Mouse (Mus musculus) neural tube, embryonic 14.5 days (tissue): ENCODE measurements around the gene Ston2. TPM values are rescaled to one million over a fixed set of nuclear protein-coding genes. Genes with fewer than 3 reads are reported as not detected.

Experiments used
- ATAC-seq: fragments of 200-750 bp; cut with Nextera tagmentation; 2 replicates; pipeline ENCODE4 v1.8.0; 2017; ENCODE audit warnings: low read depth, mild to moderate bottlenecking, moderate TSS enrichment, moderate library complexity
- H3K27ac ChIP-seq: fragments of 300-500 bp; sonication (generic); 2 replicates; pipeline ENCODE4 v1.5.1; 2014; ENCODE audit warnings: low read depth, mild to moderate bottlenecking, control low read depth, low read length, moderate library complexity, mixed read lengths
- H3K27me3 ChIP-seq: fragments of 300-500 bp; sonication (generic); 2 replicates; pipeline ENCODE4 v1.6.1; 2014; ENCODE audit warnings: low read length; ENCODE audit not compliant: control insufficient read depth, insufficient read depth
- H3K36me3 ChIP-seq: fragments of 300-500 bp; sonication (generic); 2 replicates; pipeline ENCODE4 v1.6.1; 2014; ENCODE audit warnings: low read length, mixed read lengths; ENCODE audit not compliant: control insufficient read depth, insufficient read depth
- H3K4me1 ChIP-seq: fragments of 300-500 bp; sonication (generic); 2 replicates; pipeline ENCODE4 v1.6.1; 2014; ENCODE audit warnings: low read length; ENCODE audit not compliant: control insufficient read depth, insufficient read depth
- H3K4me2 ChIP-seq: fragments of 300-500 bp; sonication (generic); 2 replicates; pipeline ENCODE4 v1.6.1; 2014; ENCODE audit warnings: mild to moderate bottlenecking, low read depth, low read length, control low read depth
- H3K4me3 ChIP-seq: fragments of 300-500 bp; sonication (generic); 2 replicates; pipeline ENCODE4 v1.5.1; 2014; ENCODE audit warnings: low read depth, low read length, control low read depth, mixed read lengths
- H3K9ac ChIP-seq: fragments of 300-500 bp; sonication (generic); replicated peaks from 2 replicates; pipeline ENCODE4 v1.6.1; 2014; ENCODE audit warnings: low read depth, mild to moderate bottlenecking, control low read depth, low read length, mixed read lengths
- H3K9me3 ChIP-seq: fragments of 300-500 bp; sonication (generic); 2 replicates; pipeline ENCODE4 v1.6.1; 2016; ENCODE audit warnings: low read length; ENCODE audit not compliant: control insufficient read depth
- WGBS: fragments of 180-500 bp; shearing (Covaris S2); extraction: QIAGEN DNeasy Blood & Tissue Kit; methylation state at CpG from one replicate; pipeline ENCODE4 v1.1.7; 2014; 5-methylcytosine and 5-hydroxymethylcytosine counted together
- polyA plus RNA-seq: library from polyadenylated mRNA; unstranded; fragments of >200 nt; fragmentation: Nextera tagmentation; extraction: Ambion mirVana; gene quantifications from 2 replicates; pipeline ENCODE4 v1.2.1, GENCODE M21; 2014

The Ston2 gene
- polyA plus RNA-seq: 7.2 and 11.6 TPM in 2 replicates

DNA sequence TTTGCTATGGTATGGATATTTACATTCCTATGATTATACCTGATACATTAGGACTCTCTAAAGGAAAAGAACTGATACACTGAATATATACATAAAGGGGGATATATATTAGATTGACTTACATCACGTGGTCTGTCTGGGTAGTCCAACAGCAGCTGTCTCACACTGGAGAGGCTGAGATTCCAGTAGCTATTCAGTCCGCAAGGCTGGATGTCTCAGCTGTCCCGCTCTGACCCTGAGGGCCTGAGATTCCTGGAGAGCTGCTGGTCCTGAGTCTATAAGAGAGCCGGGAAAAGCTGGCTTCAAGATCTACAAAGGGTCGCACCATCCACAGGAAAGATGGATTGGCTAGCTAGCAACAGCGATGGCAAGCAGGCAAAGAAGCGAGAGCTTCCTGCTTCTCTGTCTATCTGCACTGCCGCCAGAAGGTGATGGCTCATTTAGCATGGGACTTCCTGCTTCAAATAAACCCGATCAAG is at the start of gene Ston2:
TSS of gene Ston2 (minus strand) at position 429 of the 479 bp plus-strand sequence.
- Histone ChIP-seq H3K4me3 (no peak within 1 kb of the TSS), H3K9ac (no peak within 1 kb of the TSS), H3K9me3 (no peaks in the 10 kb centered on the region), H3K27ac (no peak within 1 kb of the TSS), H3K4me1 (no peaks in the 10 kb centered on the region), H3K27me3 (no peaks in the 10 kb centered on the region), H3K36me3 (no peaks in the 10 kb centered on the region), H3K4me2 (no peak within 1 kb of the TSS)
- ATAC-seq: no peak
- 76% methylated on average over 9 of the region's 9 CpGs for WGBS

DNA sequence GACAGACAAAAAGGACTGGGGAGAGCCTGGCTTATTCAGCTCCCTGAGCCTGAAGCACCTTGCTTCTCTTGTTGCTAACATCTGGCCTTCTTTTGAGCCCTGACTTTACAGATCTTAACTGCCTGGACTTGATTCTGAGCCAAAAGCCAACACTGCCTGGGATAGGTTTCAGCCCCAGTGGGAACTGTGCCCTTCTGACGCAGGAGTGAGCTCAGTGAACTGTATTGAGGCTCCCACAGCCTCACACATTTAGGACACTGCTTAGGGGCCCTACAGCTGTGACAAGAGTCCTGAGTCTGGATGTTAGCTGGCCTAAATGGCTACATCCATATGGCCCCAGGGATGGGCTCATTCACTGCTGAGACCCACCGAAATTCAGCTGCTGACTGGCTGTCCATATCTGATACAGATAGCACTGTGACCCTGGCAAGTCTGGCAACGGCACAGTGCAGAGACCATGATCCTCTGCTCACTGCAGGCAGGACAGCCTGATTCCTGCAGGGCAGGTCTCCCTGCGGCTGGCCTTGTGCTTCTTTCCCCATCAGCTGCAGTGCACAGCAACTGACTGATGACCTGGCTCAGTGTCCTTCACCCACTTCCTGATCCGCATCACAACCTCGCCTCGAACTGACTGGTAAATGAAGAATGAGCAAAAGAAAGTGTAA is 49.3 kb upstream of the Ston2 start:
- 94% methylated on average over 7 of the region's 7 CpGs for WGBS
- Histone ChIP-seq H3K4me3 (no peak overlapping the region), H3K4me1 (no peaks in the 10 kb centered on the region), H3K36me3 (peaks cover 59% of the 10 kb centered on the region), H3K27ac (no peak overlapping the region), H3K27me3 (no peaks in the 10 kb centered on the region), H3K4me2 (no peak overlapping the region), H3K9ac (no peak overlapping the region), H3K9me3 (no peaks in the 10 kb centered on the region)
- ATAC-seq: no peak

DNA sequence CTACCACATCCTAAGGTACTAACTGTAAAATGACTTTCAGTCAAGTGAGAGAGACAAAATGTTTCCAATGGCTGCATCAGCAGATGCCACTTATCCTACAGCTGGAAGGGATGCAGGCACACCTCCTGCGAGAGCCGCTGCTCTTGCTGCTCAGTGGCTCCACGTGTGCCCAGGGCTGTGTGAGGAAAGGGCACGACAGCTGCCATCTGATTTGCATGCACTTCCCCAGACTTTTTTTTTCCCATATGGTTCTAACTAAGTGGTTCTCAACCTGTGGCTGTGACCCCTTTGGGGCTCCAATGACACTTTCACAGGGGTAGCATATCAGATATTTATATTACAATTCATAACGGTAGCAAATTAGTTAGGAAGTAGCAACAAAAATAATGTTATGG is 45.7 kb upstream of the Ston2 start:
- Histone ChIP-seq H3K27me3 (no peaks in the 10 kb centered on the region), H3K4me3 (no peak overlapping the region), H3K9me3 (no peaks in the 10 kb centered on the region), H3K27ac (no peak overlapping the region), H3K4me1 (no peaks in the 10 kb centered on the region), H3K4me2 (no peak overlapping the region), H3K36me3 (peaks cover 48% of the 10 kb centered on the region), H3K9ac (no peak overlapping the region)
- WGBS: 66% methylated on average over 5 of the region's 5 CpGs
- no peak for ATAC-seq

DNA sequence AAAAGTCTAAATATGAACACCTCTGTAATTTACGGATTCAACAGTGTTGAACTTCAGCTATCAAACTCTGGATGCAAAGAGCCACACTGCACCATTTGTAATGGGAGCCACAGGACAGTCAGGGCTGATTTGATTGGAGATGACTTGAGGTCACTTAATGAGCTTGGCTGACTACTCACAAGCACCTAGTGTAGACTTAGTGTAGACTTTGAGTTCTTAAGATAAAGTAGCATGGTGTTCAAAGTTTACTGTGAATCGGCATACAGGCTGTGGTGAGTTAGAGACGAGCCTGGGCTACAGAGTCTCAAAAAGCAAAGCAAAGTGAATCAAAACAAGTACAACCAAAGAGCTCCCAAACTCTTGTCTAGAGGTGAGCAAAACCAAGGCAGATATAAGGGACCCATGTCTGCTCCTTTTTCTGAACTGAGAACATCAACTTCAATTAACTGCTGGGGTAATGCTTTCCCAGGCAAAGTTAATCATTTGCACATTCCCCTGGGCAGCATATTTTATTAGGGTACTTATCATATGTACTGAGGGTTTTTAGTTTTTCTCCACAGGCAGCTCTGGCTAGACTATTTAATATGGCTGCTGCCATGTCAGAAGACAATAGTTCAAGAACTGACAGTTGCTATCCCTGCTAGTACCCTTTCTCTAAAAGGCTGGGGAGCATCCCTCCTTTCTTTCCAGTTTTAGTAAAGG is 45.2 kb upstream of the Ston2 start:
- Histone ChIP-seq H3K36me3 (peaks cover 46% of the 10 kb centered on the region), H3K27me3 (no peaks in the 10 kb centered on the region), H3K4me1 (no peaks in the 10 kb centered on the region), H3K9ac (no peak overlapping the region), H3K27ac (no peak overlapping the region), H3K4me2 (no peak overlapping the region), H3K9me3 (no peaks in the 10 kb centered on the region), H3K4me3 (no peak overlapping the region)
- ATAC-seq: no peak
- 92% methylated on average over 3 of the region's 3 CpGs for WGBS

DNA sequence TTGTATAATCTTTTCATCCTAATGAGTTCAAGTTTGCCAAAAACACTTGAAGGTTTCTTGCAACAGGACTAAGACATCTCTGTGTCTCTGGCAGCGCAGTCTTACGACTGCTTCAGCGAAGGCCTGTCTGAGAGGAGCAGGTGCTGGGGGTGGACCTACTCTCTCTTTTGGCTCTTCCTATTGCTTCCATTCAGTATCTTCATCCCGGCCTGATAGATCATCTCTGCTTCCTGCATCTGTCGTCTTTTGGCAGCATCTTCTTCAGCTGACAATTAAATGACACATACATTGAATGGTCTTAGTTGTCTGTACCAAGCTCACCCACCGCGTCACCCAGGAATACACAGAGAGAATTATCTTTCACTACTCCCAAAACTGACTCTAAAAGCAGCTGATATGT is 43.2 kb upstream of the Ston2 start:
- no peak overlapping the region for H3K4me2 ChIP-seq
- H3K27me3 ChIP-seq: no peaks in the 10 kb centered on the region
- H3K27ac ChIP-seq: no peak overlapping the region
- no peaks in the 10 kb centered on the region for H3K4me1 ChIP-seq
- no peak overlapping the region for H3K9ac ChIP-seq
- WGBS: 93% methylated on average over 7 of the region's 7 CpGs
- peaks cover 39% of the 10 kb centered on the region; the same call in 1 of the 2 replicates for H3K36me3 ChIP-seq
- no peaks in the 10 kb centered on the region for H3K9me3 ChIP-seq
- no peak for ATAC-seq
- H3K4me3 ChIP-seq: no peak overlapping the region

DNA sequence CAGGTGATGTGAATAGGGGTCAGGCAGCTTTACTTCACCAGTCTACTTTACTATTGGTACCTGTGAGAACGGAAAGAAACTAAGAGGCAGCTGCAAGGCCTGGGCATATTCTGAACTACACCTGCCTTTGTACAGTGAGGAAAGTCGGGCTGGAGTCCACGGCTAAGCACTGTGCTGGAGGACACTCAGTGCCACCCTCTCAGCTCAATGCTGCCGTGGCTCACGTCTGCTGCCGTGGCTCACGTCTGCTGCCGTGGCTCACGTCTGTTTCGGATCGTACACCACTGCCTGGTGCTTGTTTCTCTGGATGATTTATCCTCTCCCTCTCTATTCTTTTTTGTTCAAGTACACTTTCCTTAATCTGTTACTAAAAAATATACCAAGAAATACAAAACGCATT is 32.3 kb upstream of the Ston2 start:
- H3K27me3 ChIP-seq: no peaks in the 10 kb centered on the region
- H3K27ac ChIP-seq: no peak overlapping the region
- no peaks in the 10 kb centered on the region for H3K9me3 ChIP-seq
- no peak overlapping the region for H3K4me2 ChIP-seq
- no peak overlapping the region for H3K4me3 ChIP-seq
- ATAC-seq: no peak
- no peaks in the 10 kb centered on the region for H3K4me1 ChIP-seq
- H3K9ac ChIP-seq: no peak overlapping the region
- 91% methylated on average over 12 of the region's 12 CpGs for WGBS
- peaks cover 54% of the 10 kb centered on the region for H3K36me3 ChIP-seq

DNA sequence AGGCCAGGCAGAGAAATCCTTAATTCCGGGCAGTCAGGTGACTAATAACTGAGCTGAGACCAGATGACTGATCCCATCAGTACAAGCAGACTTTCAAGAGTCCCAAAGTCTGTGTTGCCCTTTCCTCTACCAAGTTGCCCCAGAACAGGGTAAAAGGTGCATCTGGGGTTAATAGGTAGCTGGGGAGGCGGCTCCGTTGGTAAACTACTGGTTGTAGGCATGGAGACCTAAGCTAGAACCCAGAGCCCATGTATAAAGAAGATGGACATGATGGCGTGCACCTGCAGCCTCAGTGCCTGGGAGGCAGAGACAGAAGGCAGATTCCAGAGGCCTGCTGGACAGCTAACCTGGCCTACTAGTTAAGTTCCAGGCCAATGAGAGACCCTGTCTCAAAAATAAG is 30.5 kb upstream of the Ston2 start:
- H3K4me3 ChIP-seq: no peak overlapping the region
- H3K27ac ChIP-seq: no peak overlapping the region
- no peak overlapping the region for H3K9ac ChIP-seq
- H3K36me3 ChIP-seq: peaks cover 58% of the 10 kb centered on the region
- no peaks in the 10 kb centered on the region for H3K4me1 ChIP-seq
- H3K4me2 ChIP-seq: no peak overlapping the region
- no peaks in the 10 kb centered on the region for H3K9me3 ChIP-seq
- 92% methylated on average over 4 of the region's 4 CpGs for WGBS
- no peak for ATAC-seq
- H3K27me3 ChIP-seq: no peaks in the 10 kb centered on the region

DNA sequence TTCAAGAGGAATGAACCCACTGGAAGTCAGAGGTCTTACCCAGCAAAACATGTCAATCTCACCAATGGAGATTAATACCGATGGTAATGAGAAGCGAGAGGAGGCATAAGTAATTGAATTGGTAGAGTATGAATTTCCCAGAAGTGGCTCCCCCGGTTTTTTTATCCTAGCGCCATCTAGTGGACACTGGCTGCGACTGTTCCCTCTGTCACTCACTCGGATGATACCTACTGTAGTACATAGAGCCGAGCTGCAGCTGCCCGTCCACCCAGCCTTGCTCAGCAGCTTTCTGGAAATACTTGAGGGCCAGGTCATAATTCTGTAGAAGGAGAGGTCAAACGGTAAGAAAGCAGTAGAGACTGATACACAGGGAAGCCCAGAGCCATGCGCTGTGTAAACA is 27.8 kb upstream of the Ston2 start:
- ATAC-seq: peak; percentile 69; the same call in 1 of the 2 replicates
- H3K4me1 ChIP-seq: no peaks in the 10 kb centered on the region
- H3K9me3 ChIP-seq: no peaks in the 10 kb centered on the region

DNA sequence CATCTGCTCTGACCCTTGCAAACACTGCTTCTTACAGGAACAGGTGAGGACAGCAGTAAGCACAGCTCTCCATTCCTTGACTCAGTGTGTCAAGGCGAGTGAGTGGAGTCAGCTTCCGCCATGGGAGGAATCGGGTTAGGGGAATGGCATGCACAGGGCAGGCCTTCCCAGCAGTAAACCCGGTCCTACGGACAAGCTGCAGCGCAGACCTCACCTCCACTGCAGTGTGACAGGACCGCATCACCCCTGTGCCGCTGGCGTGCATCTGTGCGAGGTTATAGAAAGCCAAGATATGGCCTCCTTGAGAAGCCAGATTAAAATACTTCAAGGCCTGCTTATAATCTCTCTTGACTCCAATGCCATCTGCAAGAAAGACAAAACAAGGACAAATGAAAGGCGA is 27.4 kb upstream of the Ston2 start:
- H3K36me3 ChIP-seq: peaks cover 64% of the 10 kb centered on the region
- WGBS: 96% methylated on average over 11 of the region's 11 CpGs
- no peak for ATAC-seq

More for the DNA sequence above, 27.8 kb upstream of the Ston2 start:
- no peak overlapping the region for H3K4me2 ChIP-seq
- H3K36me3 ChIP-seq: peaks cover 59% of the 10 kb centered on the region
- H3K27ac ChIP-seq: no peak overlapping the region
- WGBS: 28% methylated on average over 10 of the region's 10 CpGs
- H3K27me3 ChIP-seq: no peaks in the 10 kb centered on the region
- no peak overlapping the region for H3K4me3 ChIP-seq
- H3K9ac ChIP-seq: no peak overlapping the region

More for the DNA sequence above, 27.4 kb upstream of the Ston2 start:
- H3K4me3 ChIP-seq: no peak overlapping the region
- no peak overlapping the region for H3K27ac ChIP-seq
- H3K4me2 ChIP-seq: no peak overlapping the region
- no peaks in the 10 kb centered on the region for H3K9me3 ChIP-seq
- H3K9ac ChIP-seq: no peak overlapping the region
- no peaks in the 10 kb centered on the region for H3K27me3 ChIP-seq
- H3K4me1 ChIP-seq: no peaks in the 10 kb centered on the region
